Mouse (Mus musculus): ENCODE data around the gene Slc4a10. TPM values are rescaled to one million over a fixed set of nuclear protein-coding genes. Genes with fewer than 3 reads are reported as not detected.

Gene Slc4a10
- polyA plus RNA-seq, 1 experiment from 2014 or later = not detected

DNA sequence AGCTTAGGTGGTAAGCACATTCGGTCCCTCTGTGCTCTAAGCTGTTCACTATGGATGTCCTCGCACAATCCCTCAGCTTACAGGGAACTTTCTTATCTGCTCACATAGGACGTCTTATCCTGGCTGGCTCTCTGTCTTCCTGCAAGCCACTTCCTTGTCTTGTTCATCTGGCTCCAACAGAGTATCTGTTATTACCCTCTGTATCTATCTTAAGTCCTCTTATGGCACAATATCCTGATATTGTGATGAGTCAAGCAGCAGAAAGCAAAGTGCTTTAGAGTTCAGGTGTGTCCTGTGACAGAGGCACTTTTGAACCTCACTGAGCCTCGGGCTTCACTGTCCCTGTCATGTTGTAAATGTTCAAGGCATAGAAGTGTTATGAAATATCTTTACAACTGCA, 317.3 kb downstream of the Slc4a10 start:
- H3K36me3 ChIP-seq = no peaks in the 10 kb centered on the region

DNA sequence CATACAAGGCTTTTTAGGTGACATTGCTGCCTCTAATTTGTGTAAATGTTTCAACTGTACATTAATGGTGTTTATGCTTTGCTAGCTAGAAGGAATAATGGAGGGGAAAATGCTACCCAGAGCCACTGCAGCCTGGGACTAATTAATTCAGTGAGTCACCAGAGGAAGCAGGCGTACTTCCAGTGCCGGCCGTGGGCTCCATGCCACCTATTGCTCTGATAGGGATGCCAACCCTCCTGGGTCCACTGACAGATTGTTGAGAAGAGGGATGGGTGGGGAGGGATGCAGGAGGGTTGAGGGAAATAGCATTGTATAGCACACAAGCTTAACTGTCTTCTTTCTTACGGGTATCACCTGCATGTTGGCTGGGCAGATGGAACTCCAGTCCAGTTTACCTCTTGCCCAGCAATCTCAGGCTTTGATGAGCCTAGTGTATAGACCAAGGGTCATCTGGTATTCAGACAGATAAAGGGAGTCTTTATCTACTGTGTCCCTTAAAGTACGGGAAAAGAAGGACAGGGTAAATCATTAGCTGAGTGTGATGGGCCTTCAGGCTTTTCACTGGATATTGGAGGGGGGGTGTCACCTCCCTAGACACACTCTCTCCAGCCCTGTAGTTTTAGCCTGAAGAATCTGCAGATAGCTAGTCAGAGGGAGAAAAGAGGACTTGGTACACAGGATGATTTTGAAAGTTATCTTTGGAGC, 322.2 kb downstream of the Slc4a10 start:
- no peaks in the 10 kb centered on the region for H3K27me3 ChIP-seq (ENCODE audit: low read depth, poor library complexity, severe bottlenecking)
- no peak for DNase-seq (ENCODE audit: low spot score)
- no peak overlapping the region for H3K27ac ChIP-seq
- 87% methylated on average over 5 of the region's 5 CpGs for WGBS
- H3K4me3 ChIP-seq = no peak overlapping the region
- no peaks in the 10 kb centered on the region for H3K9me3 ChIP-seq (replicated peaks)
- no peaks in the 10 kb centered on the region for H3K36me3 ChIP-seq
- no peaks in the 10 kb centered on the region for H3K4me1 ChIP-seq

More for the DNA sequence above, 317.3 kb downstream of the Slc4a10 start:
- H3K27me3 ChIP-seq (ENCODE audit: low read depth, poor library complexity, severe bottlenecking) = no peaks in the 10 kb centered on the region
- no peak overlapping the region for H3K27ac ChIP-seq
- DNase-seq (ENCODE audit: low spot score) = no peak
- no peaks in the 10 kb centered on the region for H3K9me3 ChIP-seq (replicated peaks)
- no peak overlapping the region for H3K4me3 ChIP-seq
- 86% methylated on average over 4 of the region's 4 CpGs for WGBS
- no peaks in the 10 kb centered on the region for H3K4me1 ChIP-seq

DNA sequence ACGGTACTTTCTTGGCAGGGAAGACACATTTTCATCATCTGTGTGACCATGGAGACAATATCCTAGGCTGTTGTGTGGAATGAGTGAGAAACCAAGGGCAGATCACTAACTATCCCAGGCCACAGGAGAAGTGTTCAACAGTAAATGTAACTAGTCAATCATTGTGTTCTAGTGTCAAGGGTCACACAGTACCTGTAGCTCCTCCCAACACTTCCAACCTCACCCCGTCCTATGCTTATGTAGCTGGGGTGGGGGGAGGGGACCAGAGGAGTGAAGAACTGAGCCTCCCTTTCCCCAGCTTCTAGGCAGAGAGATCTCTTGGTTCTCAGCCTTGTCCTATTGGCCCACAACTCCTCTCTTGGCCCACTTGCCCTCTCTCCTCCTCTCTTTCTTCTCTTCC, 323.8 kb downstream of the Slc4a10 start:
- no peak overlapping the region for H3K27ac ChIP-seq
- no peaks in the 10 kb centered on the region for H3K9me3 ChIP-seq (replicated peaks)
- H3K4me1 ChIP-seq = no peaks in the 10 kb centered on the region
- WGBS = 74% methylated on average over 2 of the region's 2 CpGs
- H3K36me3 ChIP-seq = no peaks in the 10 kb centered on the region
- DNase-seq (ENCODE audit: low spot score) = no peak
- no peak overlapping the region for H3K4me3 ChIP-seq
- H3K27me3 ChIP-seq (ENCODE audit: low read depth, poor library complexity, severe bottlenecking) = no peaks in the 10 kb centered on the region

- no peaks in the 10 kb centered on the region for H3K27me3 ChIP-seq (ENCODE audit: low read depth, poor library complexity, severe bottlenecking)
- no peaks in the 10 kb centered on the region for H3K4me1 ChIP-seq
- no peak overlapping the region for H3K27ac ChIP-seq
- no peak overlapping the region for H3K4me3 ChIP-seq
- no peaks in the 10 kb centered on the region for H3K9me3 ChIP-seq (replicated peaks)
- WGBS = 88% methylated on average over 11 of the region's 11 CpGs
- no peaks in the 10 kb centered on the region for H3K36me3 ChIP-seq
- no peak for DNase-seq (ENCODE audit: low spot score)
Measured at GRCm38 (mm10) chr2:62373692-62374091, 327.4 kb downstream of the Slc4a10 start.

Other genes starting within 250 kb of the Slc4a10 start
- gene Tbr1, start 243.5 kb upstream of the Slc4a10 start, polyA plus RNA-seq (2016; fragmentation: Nextera tagmentation; extraction: Ambion mirVana) = 0.04 and 0.10 TPM in 2 replicates